8 mouse cellular contexts compared by ENCODE assay signal in the genomic region with DNA sequence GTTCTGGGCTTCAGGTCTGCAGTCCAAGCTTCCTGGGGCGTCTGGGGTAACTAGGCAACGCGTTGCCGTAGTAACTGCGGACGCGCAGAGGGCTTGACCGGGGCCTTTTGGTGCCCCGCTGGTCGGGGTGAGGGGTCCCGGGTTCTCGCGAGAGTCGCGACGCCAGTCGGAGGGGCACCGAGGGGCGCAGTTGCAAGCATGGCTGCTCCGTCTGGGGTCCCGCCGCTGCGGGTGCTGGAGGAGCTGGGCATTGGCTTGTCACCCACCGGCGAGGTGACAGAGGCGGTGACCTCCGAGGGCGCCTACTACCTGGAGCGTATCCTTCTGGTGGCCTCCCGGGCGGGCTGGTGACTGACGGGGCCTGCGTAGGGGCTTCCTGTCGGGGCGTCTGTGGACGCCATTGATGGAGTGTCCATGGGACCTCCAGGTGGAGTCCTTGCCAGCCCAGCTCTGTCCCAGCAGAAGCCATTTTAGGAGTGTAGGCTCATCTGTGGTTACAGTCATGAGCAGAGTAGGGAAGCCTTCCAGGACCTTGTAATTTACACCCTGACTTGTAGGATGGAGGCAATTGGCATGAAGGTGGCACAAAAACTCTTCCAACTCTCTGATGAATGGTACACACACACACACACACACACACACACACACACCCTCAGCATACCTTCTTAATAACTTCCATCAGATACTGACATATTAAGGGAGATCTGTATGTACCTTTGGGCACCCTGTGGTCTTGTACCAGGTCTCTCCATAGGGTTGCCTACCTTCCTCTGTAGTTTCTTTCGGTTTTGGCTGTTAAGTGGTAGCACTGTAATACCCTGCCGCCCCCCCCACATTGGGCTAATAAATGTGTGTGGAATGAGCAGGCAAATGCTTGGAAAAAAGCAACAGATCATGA. TPM values are rescaled to one million over a fixed set of nuclear protein-coding genes. Genes with fewer than 3 reads are reported as not detected.
DNase-seq lines count a peak whose midpoint lies in the region; ATAC-seq and TF ChIP-seq lines count a peak whose summit lies in the region.

A gene (plus strand): TSS at position 165 of the 898 bp plus-strand sequence.

- peak within 1 kb of the TSS; percentile 53 for H3K4me3 ChIP-seq in layer of hippocampus, adult 2 months
- H3K4me3 ChIP-seq in heart, embryonic 14.5 days (ENCODE audit: control insufficient read depth in 1 of 2, insufficient read depth in 1 of 2, low read depth in 1 of 2, low read length in 2 of 2) = peak within 1 kb of the TSS; percentile 55 to 56
- peak within 1 kb of the TSS; percentile 45 for H3K4me3 ChIP-seq in stomach, embryonic 15.5 days (replicated peaks)

- ATAC-seq in heart, embryonic 14.5 days (ENCODE audit: insufficient number of reproducible peaks, insufficient read depth, low FRiP score, low read depth) = no peak; the same call in 1 of the 2 replicates
- peak; percentile 65; the same call in 1 of the 2 replicates for ATAC-seq in stomach, embryonic 15.5 days (ENCODE audit: insufficient read depth, low FRiP score, low read depth)

- DNase-seq in layer of hippocampus, adult 2 months (ENCODE audit: low spot score in 2 of 2) = no peak
- DNase-seq in layer of hippocampus, adult 18-20 months (ENCODE audit: low spot score in 2 of 2) = no peak
- DNase-seq in cerebellum, postnatal 14 days = peak; percentile 65 to 71
- peak; percentile 34 to 65 for DNase-seq in kidney, postnatal 25 days
- peak; percentile 13 for DNase-seq in lung, postnatal 10 days
- no peak for DNase-seq in urinary bladder, adult 2 months (ENCODE audit: low spot score)

- peak within 1 kb of the TSS; percentile 86 for H3K4me2 ChIP-seq in heart, embryonic 14.5 days (ENCODE audit: low read length)
- peak within 1 kb of the TSS; percentile 81 for H3K4me2 ChIP-seq in stomach, embryonic 15.5 days

- 8% methylated on average over 38 of the region's 38 CpGs for WGBS in heart, embryonic 14.5 days
- 9% methylated on average over 38 of the region's 38 CpGs for whole genome bisulfite sequencing in stomach, embryonic 15.5 days

- no peaks in the 10 kb centered on the region for H3K27me3 ChIP-seq in heart, embryonic 14.5 days (ENCODE audit: control insufficient read depth, insufficient read depth, low read length)
- H3K27me3 ChIP-seq in stomach, embryonic 15.5 days (replicated peaks) = no peaks in the 10 kb centered on the region

- peak within 1 kb of the TSS; percentile 46 for H3K9ac ChIP-seq in heart, embryonic 14.5 days (ENCODE audit: low read length)
- no peak within 1 kb of the TSS for H3K9ac ChIP-seq in stomach, embryonic 15.5 days

- H3K9me3 ChIP-seq in heart, embryonic 14.5 days (ENCODE audit: control insufficient read depth, low read length) = no peaks in the 10 kb centered on the region
- H3K9me3 ChIP-seq in stomach, embryonic 15.5 days = no peaks in the 10 kb centered on the region

- peaks cover 0 to 3% of the 10 kb centered on the region in 2 experiments; a peak in 1 of 4 replicates for H3K4me1 ChIP-seq in heart, embryonic 14.5 days (ENCODE audit: control insufficient read depth in 2 of 2, insufficient read depth in 2 of 2, low read length in 2 of 2)
- H3K4me1 ChIP-seq in stomach, embryonic 15.5 days = no peaks in the 10 kb centered on the region

- no peak for TF ChIP-seq CTCF in layer of hippocampus, adult 2 months (conservative IDR thresholded peaks at IDR 0.05)

- H3K36me3 ChIP-seq in heart, embryonic 14.5 days (ENCODE audit: control insufficient read depth, insufficient read depth, low read length) = no peaks in the 10 kb centered on the region
- no peaks in the 10 kb centered on the region for H3K36me3 ChIP-seq in stomach, embryonic 15.5 days

- H3K27ac ChIP-seq in layer of hippocampus, adult 2 months = no peak within 1 kb of the TSS
- no peak within 1 kb of the TSS for H3K27ac ChIP-seq in heart, embryonic 14.5 days (replicated peaks in 1 of 2; ENCODE audit: control insufficient read depth in 1 of 2, insufficient read depth in 1 of 2, low read depth in 2 of 2, low read length in 2 of 2)
- no peak within 1 kb of the TSS for H3K27ac ChIP-seq in stomach, embryonic 15.5 days

RNA-seq across cellular contexts. Expression of the gene that starts here (rescaled TPM):
- under 1 TPM; 0.46 to 0.56 TPM for total RNA-seq in layer of hippocampus, adult 2 months (2021)
- 1 to 10 TPM; 1.1 to 1.3 TPM for total RNA-seq in layer of hippocampus, adult 18-20 months (2021)
- 0.22 and 0.62 TPM in 2 replicates for polyA plus RNA-seq in heart, embryonic 14.5 days (2014; fragmentation: Nextera tagmentation; extraction: Ambion mirVana)
- 0.13 and 0.31 TPM in 2 replicates for polyA plus RNA-seq in stomach, embryonic 15.5 days (2015; fragmentation: Nextera tagmentation; extraction: Ambion mirVana)
- 0.01 TPM in 1 of 2 replicates, not detected in the other for polyA plus RNA-seq in urinary bladder, adult 2 months (2012; rRNA removed)

Comparison
In these comparisons a context has a peak if more than half of its experiments do, and no peak if none do; other contexts are left out.
1. Peak in ATAC-seq, H3K4me3 ChIP-seq and H3K4me2 ChIP-seq in stomach, embryonic 15.5 days; RNA of the gene not detected or under 1 TPM.
2. DNase-seq: peak in cerebellum, postnatal 14 days (2 of 2), kidney, postnatal 25 days (2 of 2) and lung, postnatal 10 days (single experiment); none in layer of hippocampus, adult 2 months (0 of 2), layer of hippocampus, adult 18-20 months (0 of 2) and urinary bladder, adult 2 months (single experiment).
3. Peak in every context shown above with its lines, with median percentiles within 50 percentile points of each other: H3K4me3 ChIP-seq.